Mouse (Mus musculus) liver, adult 2 months (tissue): Measurements from ENCODE around the gene Pgghg.

ENCODE experiments used
- CTCF ChIP-seq: fragments of 200-500 bp; IDR thresholded peaks from 2 replicates; pipeline ENCODE4 v1.5.1; 2011; ENCODE audit warnings: low read depth, low read length, control low read depth
- POLR2A ChIP-seq: fragments of 200-500 bp; IDR thresholded peaks from 2 replicates; pipeline ENCODE4 v1.6.1; 2011; ENCODE audit warnings: low read length, control low read depth; ENCODE audit not compliant: insufficient read depth; ENCODE audit errors: extremely low read depth

DNA sequence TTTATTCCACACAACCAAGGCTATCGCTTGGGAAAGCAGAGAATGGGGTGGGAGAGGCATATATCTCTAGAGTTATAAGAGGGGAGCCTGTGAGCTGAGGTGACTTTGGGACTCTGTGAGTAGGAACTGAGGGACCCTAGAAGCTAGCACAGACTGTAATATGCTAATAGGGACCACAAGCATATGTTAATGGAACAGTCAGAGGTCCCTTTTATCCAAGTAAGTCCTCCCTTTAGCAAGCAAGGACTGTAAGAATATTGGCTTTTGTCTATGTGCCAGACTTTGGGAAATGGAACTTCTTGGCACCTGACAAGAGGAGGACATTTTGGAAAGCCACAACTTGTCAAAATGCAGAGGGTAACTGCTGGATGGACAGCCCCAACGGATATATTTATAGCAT is 2.3 kb upstream of the Pgghg start:
- TF ChIP-seq CTCF (no peak), POLR2A (no peak)
